8 mouse cellular contexts compared by ENCODE assay signal in genomic region chr17:23791079-23791357, GRCm38 (mm10). TPM values are rescaled to one million over a fixed set of nuclear protein-coding genes. Genes with fewer than 3 reads are reported as not detected.
DNase-seq lines count a peak whose midpoint lies in the region; ATAC-seq and TF ChIP-seq lines count a peak whose summit lies in the region.

No protein-coding gene starts in this region.

- peak overlapping the region; percentile 64 for H3K4me3 ChIP-seq in heart, embryonic 10.5 days
- peak overlapping the region; percentile 69 for H3K4me3 ChIP-seq in E14TG2a.4 (replicated peaks; ENCODE audit: low read length)
- peak overlapping the region; percentile 46 for H3K4me3 ChIP-seq in heart, postnatal 0 days (ENCODE audit: low read depth, low read length)

- peak overlapping the region; percentile 95 for H3K27ac ChIP-seq in heart, embryonic 10.5 days
- peak overlapping the region; percentile 86; the same call in 1 of the 2 replicates for H3K27ac ChIP-seq in heart, postnatal 0 days (ENCODE audit: low read depth)

- 64% methylated on average over 2 of the region's 2 CpGs for WGBS in heart, embryonic 10.5 days
- WGBS in heart, postnatal 0 days, result 47% methylated on average over 2 of the region's 2 CpGs

- peak overlapping the region; percentile 69; the same call in 1 of the 2 replicates for H3K9ac ChIP-seq in heart, postnatal 0 days (replicated peaks; ENCODE audit: low read depth, low read length)

- DNase-seq in heart, embryonic 10.5 days (ENCODE audit: low spot score), result no peak
- no peak for DNase-seq in heart, adult 9 months (ENCODE audit: low spot score in 2 of 2)
- DNase-seq in heart, postnatal 0 days (ENCODE audit: low spot score), result no peak
- DNase-seq in urinary bladder, postnatal 14 days (ENCODE audit: low spot score), result no peak
- DNase-seq in spleen, postnatal 10 days (ENCODE audit: low spot score in 2 of 2), result no peak

- H3K27me3 ChIP-seq in heart, embryonic 10.5 days (ENCODE audit: insufficient read depth, poor library complexity, severe bottlenecking), result no peaks in the 10 kb centered on the region
- peaks cover 22% of the 10 kb centered on the region for H3K27me3 ChIP-seq in E14TG2a.4 (ENCODE audit: insufficient read depth, low read length)
- H3K27me3 ChIP-seq in heart, postnatal 0 days (ENCODE audit: control insufficient read depth, insufficient read depth, low read length), result no peaks in the 10 kb centered on the region

- 0 out of 2 replicates have a peak, but pooled peaks have one; percentile 31 for ATAC-seq in heart, postnatal 0 days (ENCODE audit: insufficient read depth, low read depth)
- peak; percentile 6; the same call in 1 of the 2 replicates for ATAC-seq in megakaryocyte progenitor cell, adult 5-6 weeks (replicated peaks; ENCODE audit: poor library complexity)
- no peak for ATAC-seq in monocyte, adult 5-6 weeks (replicated peaks; ENCODE audit: insufficient number of reproducible peaks, low FRiP score, low TSS enrichment, poor library complexity, severe bottlenecking)

- peaks cover 21% of the 10 kb centered on the region for H3K4me1 ChIP-seq in heart, embryonic 10.5 days
- H3K4me1 ChIP-seq in E14TG2a.4 (replicated peaks; ENCODE audit: low read depth, low read length), result peaks cover 59% of the 10 kb centered on the region
- H3K4me1 ChIP-seq in heart, postnatal 0 days (ENCODE audit: control insufficient read depth, insufficient read depth), result peaks cover 22% of the 10 kb centered on the region

- H3K9me3 ChIP-seq in heart, embryonic 10.5 days, result no peaks in the 10 kb centered on the region
- no peaks in the 10 kb centered on the region for H3K9me3 ChIP-seq in E14TG2a.4 (ENCODE audit: low read length)
- no peaks in the 10 kb centered on the region for H3K9me3 ChIP-seq in heart, postnatal 0 days (replicated peaks; ENCODE audit: control insufficient read depth, low read length)

- no peaks in the 10 kb centered on the region for H3K36me3 ChIP-seq in heart, embryonic 10.5 days
- no peaks in the 10 kb centered on the region for H3K36me3 ChIP-seq in E14TG2a.4 (ENCODE audit: insufficient read depth, low read length)
- H3K36me3 ChIP-seq in heart, postnatal 0 days (replicated peaks; ENCODE audit: control insufficient read depth, insufficient read depth, low read length), result no peaks in the 10 kb centered on the region

- peak overlapping the region; percentile 63 for H3K4me2 ChIP-seq in heart, postnatal 0 days (ENCODE audit: low read depth, low read length)

- TF ChIP-seq EP300 in heart, postnatal 0 days (IDR thresholded peaks at IDR 0.05; ENCODE audit: low read depth), result no peak

- TF ChIP-seq CTCF in E14TG2a.4 (conservative IDR thresholded peaks at IDR 0.05; ENCODE audit: low read length), result no peak
- TF ChIP-seq CTCF in heart, postnatal 0 days (IDR thresholded peaks at IDR 0.05; ENCODE audit: low read depth), result no peak

RNA-seq across cellular contexts. Expression of gene Srrm2, which starts 0.7 kb away (rescaled TPM):
- 342 and 505 TPM in 2 replicates for polyA plus RNA-seq in heart, embryonic 10.5 days (2016; fragmentation: Nextera tagmentation; extraction: Ambion mirVana)
- total RNA-seq in heart, postnatal 0 days (2014; rRNA removed; ENCODE audit: low replicate concordance), result 72.8 and 85.9 TPM in 2 replicates
- polyA plus RNA-seq in heart, postnatal 0 days (2015; fragmentation: Nextera tagmentation; extraction: Ambion mirVana), result 184 and 196 TPM in 2 replicates
- total RNA-seq in megakaryocyte progenitor cell, adult 5-6 weeks (2015), result 298 and 382 TPM in 2 replicates
- 96.7 and 109 TPM in 2 replicates for total RNA-seq in megakaryocyte progenitor cell, adult 5-6 weeks (2017)
- total RNA-seq in monocyte, adult 5-6 weeks (2017), result 91.7 to 297 TPM (median 188 TPM) in 3 replicates

RNA-seq across cellular contexts. Expression of gene Flywch2, which starts 5.1 kb away (rescaled TPM):
- 9.0 and 20.3 TPM in 2 replicates for polyA plus RNA-seq in heart, embryonic 10.5 days (2016; fragmentation: Nextera tagmentation; extraction: Ambion mirVana)
- total RNA-seq in heart, postnatal 0 days (2014; rRNA removed; ENCODE audit: low replicate concordance), result 3.8 TPM in 1 of 2 replicates, not detected in the other
- 4.5 and 4.9 TPM in 2 replicates for polyA plus RNA-seq in heart, postnatal 0 days (2015; fragmentation: Nextera tagmentation; extraction: Ambion mirVana)
- 1.1 and 3.3 TPM in 2 replicates for total RNA-seq in megakaryocyte progenitor cell, adult 5-6 weeks (2015)
- not detected in 2 replicates for total RNA-seq in megakaryocyte progenitor cell, adult 5-6 weeks (2017)
- 2.5 TPM in 1 of 3 replicates, not detected in the others for total RNA-seq in monocyte, adult 5-6 weeks (2017)

RNA-seq across cellular contexts. Expression of gene Flywch1, which starts 19.6 kb away (rescaled TPM):
- polyA plus RNA-seq in heart, embryonic 10.5 days (2016; fragmentation: Nextera tagmentation; extraction: Ambion mirVana), result 97.9 and 117 TPM in 2 replicates
- 54.5 and 72.2 TPM in 2 replicates for total RNA-seq in heart, postnatal 0 days (2014; rRNA removed; ENCODE audit: low replicate concordance)
- polyA plus RNA-seq in heart, postnatal 0 days (2015; fragmentation: Nextera tagmentation; extraction: Ambion mirVana), result 32.4 and 34.8 TPM in 2 replicates
- 4.7 and 5.1 TPM in 2 replicates for total RNA-seq in megakaryocyte progenitor cell, adult 5-6 weeks (2015)
- total RNA-seq in megakaryocyte progenitor cell, adult 5-6 weeks (2017), result 9.9 and 10.6 TPM in 2 replicates
- total RNA-seq in monocyte, adult 5-6 weeks (2017), result 7.0 to 19.0 TPM (median 8.6 TPM) in 3 replicates

RNA-seq across cellular contexts. Expression of gene Elob, which starts 37.9 kb away (rescaled TPM):
- 907 and 984 TPM in 2 replicates for polyA plus RNA-seq in heart, embryonic 10.5 days (2016; fragmentation: Nextera tagmentation; extraction: Ambion mirVana)
- total RNA-seq in heart, postnatal 0 days (2014; rRNA removed; ENCODE audit: low replicate concordance), result 767 and 972 TPM in 2 replicates
- polyA plus RNA-seq in heart, postnatal 0 days (2015; fragmentation: Nextera tagmentation; extraction: Ambion mirVana), result 1,036 and 1,119 TPM in 2 replicates
- total RNA-seq in megakaryocyte progenitor cell, adult 5-6 weeks (2015), result 262 and 312 TPM in 2 replicates
- 108 and 112 TPM in 2 replicates for total RNA-seq in megakaryocyte progenitor cell, adult 5-6 weeks (2017)
- total RNA-seq in monocyte, adult 5-6 weeks (2017), result 89.4 to 137 TPM (median 96.5 TPM) in 3 replicates

RNA-seq across cellular contexts. Expression of gene Prss33, which starts 44.8 kb away (rescaled TPM):
- polyA plus RNA-seq in heart, embryonic 10.5 days (2016; fragmentation: Nextera tagmentation; extraction: Ambion mirVana), result not detected in 2 replicates
- total RNA-seq in heart, postnatal 0 days (2014; rRNA removed; ENCODE audit: low replicate concordance), result not detected in 2 replicates
- not detected in 2 replicates for polyA plus RNA-seq in heart, postnatal 0 days (2015; fragmentation: Nextera tagmentation; extraction: Ambion mirVana)
- not detected in 2 replicates for total RNA-seq in megakaryocyte progenitor cell, adult 5-6 weeks (2015)
- not detected in 2 replicates for total RNA-seq in megakaryocyte progenitor cell, adult 5-6 weeks (2017)
- total RNA-seq in monocyte, adult 5-6 weeks (2017), result not detected in 3 replicates
